ENCODE assay signal across 10 mouse cellular contexts in the genomic region with DNA sequence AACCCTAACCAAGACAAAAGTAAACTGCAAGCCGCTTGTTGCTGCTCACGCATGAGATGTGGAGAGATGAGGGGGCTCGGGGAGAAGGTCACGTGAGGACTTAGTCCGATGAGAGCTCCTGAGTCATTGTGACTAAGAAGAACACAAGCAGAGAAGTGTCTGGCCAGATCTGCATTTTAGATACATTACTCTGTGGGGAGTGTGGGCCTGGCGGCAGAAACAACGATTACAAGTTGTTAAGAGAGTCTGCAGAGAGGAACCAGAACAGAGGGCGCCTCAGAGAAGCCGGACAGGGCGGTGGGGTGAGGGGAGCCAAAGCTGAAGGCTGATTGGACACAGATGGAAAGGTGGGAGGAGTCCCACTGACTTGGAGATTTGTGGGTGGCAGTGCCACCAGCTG. TPM values are rescaled to one million over a fixed set of nuclear protein-coding genes. Genes with fewer than 3 reads are reported as not detected.
DNase-seq lines count a peak whose midpoint lies in the region; ATAC-seq lines count a peak whose summit lies in the region.
"Had no signal": no experiment of that assay in that cellular context is flagged by ENCODE, and none has a peak within 500 bp of the region (broad histone marks: within the 10 kb centered on the region; RNA-seq: fewer than 3 reads in every experiment).

No protein-coding gene starts in this region.

- no peak overlapping the region for H3K4me3 ChIP-seq in midbrain, embryonic 13.5 days (replicated peaks)
- no peak overlapping the region for H3K4me3 ChIP-seq in midbrain, embryonic 16.5 days (ENCODE audit: low read depth, low read length)
- H3K4me3 ChIP-seq: embryonic facial prominence, embryonic 15.5 days had no signal

- no peak overlapping the region for H3K27ac ChIP-seq in midbrain, embryonic 13.5 days
- no peak overlapping the region for H3K27ac ChIP-seq in midbrain, embryonic 16.5 days (ENCODE audit: low read length)
- H3K27ac ChIP-seq: embryonic facial prominence, embryonic 15.5 days had no signal

- DNase-seq in frontal cortex, adult 2 months (ENCODE audit: extremely low spot score in 1 of 2, low spot score in 1 of 2), result no peak
- DNase-seq in fibroblast of lung, adult 2 months (ENCODE audit: low read depth), result peak; percentile 25
- peak; percentile 49 for DNase-seq in thymus, postnatal 14 days
- DNase-seq in gastrocnemius, postnatal 10 days, result no peak
- DNase-seq in cerebellum, adult 11 months, result no peak

- WGBS in midbrain, embryonic 13.5 days, result 46% methylated on average over 10 of the region's 10 CpGs
- 30% methylated on average over 10 of the region's 10 CpGs for WGBS in midbrain, embryonic 16.5 days

- H3K9ac ChIP-seq in midbrain, embryonic 13.5 days (replicated peaks), result no peak overlapping the region
- H3K9ac ChIP-seq in midbrain, embryonic 16.5 days (ENCODE audit: low read depth, low read length), result no peak overlapping the region
- H3K9ac ChIP-seq: embryonic facial prominence, embryonic 15.5 days had no signal

- peak; percentile 72 for ATAC-seq in frontal cortex, adult (ENCODE audit: low TSS enrichment)
- ATAC-seq in midbrain, embryonic 13.5 days, result no peak
- ATAC-seq in midbrain, embryonic 16.5 days, result no peak

- no peaks in the 10 kb centered on the region for H3K9me3 ChIP-seq in midbrain, embryonic 13.5 days
- no peaks in the 10 kb centered on the region for H3K9me3 ChIP-seq in midbrain, embryonic 16.5 days (replicated peaks; ENCODE audit: control insufficient read depth, low read length, poor library complexity, severe bottlenecking)
- H3K9me3 ChIP-seq: embryonic facial prominence, embryonic 15.5 days had no signal

- peak overlapping the region; percentile 19; the same call in 1 of the 2 replicates for H3K4me2 ChIP-seq in midbrain, embryonic 13.5 days (replicated peaks)
- H3K4me2 ChIP-seq in midbrain, embryonic 16.5 days (ENCODE audit: low read length), result no peak overlapping the region
- H3K4me2 ChIP-seq: embryonic facial prominence, embryonic 15.5 days had no signal

- H3K27me3 ChIP-seq in midbrain, embryonic 13.5 days, result peaks cover 8% of the 10 kb centered on the region; the same call in 1 of the 2 replicates
- H3K27me3 ChIP-seq in midbrain, embryonic 16.5 days (ENCODE audit: control insufficient read depth, insufficient read depth, low read depth, low read length), result no peaks in the 10 kb centered on the region

- peaks cover 11% of the 10 kb centered on the region for H3K4me1 ChIP-seq in midbrain, embryonic 13.5 days (replicated peaks)
- peaks cover 5% of the 10 kb centered on the region; the same call in 1 of the 2 replicates for H3K4me1 ChIP-seq in midbrain, embryonic 16.5 days (ENCODE audit: control insufficient read depth, insufficient read depth, low read length)

- H3K36me3 ChIP-seq in midbrain, embryonic 13.5 days, result no peaks in the 10 kb centered on the region
- no peaks in the 10 kb centered on the region for H3K36me3 ChIP-seq in midbrain, embryonic 16.5 days (ENCODE audit: control insufficient read depth, insufficient read depth, low read length)
- H3K36me3 ChIP-seq: embryonic facial prominence, embryonic 15.5 days had no signal

RNA-seq across cellular contexts. Expression of a gene that starts 2.7 kb away (rescaled TPM):
- 2.4 TPM in 2 replicates for polyA plus RNA-seq in frontal cortex, adult 2 months (2012; rRNA removed)
- 1.8 and 1.9 TPM in 2 replicates for polyA plus RNA-seq in midbrain, embryonic 13.5 days (2015; fragmentation: Nextera tagmentation; extraction: Ambion mirVana)
- polyA plus RNA-seq in midbrain, embryonic 16.5 days (2015; fragmentation: Nextera tagmentation; extraction: Ambion mirVana), result 1.7 and 1.9 TPM in 2 replicates
- total RNA-seq in gastrocnemius, postnatal 10 days (2021), result under 1 TPM; 0.66 to 0.93 TPM

RNA-seq across cellular contexts. Expression of a gene that starts 56.5 kb away (rescaled TPM):
- polyA plus RNA-seq in frontal cortex, adult 2 months (2012; rRNA removed), result not detected in 2 replicates
- polyA plus RNA-seq in midbrain, embryonic 13.5 days (2015; fragmentation: Nextera tagmentation; extraction: Ambion mirVana), result not detected in 2 replicates
- polyA plus RNA-seq in midbrain, embryonic 16.5 days (2015; fragmentation: Nextera tagmentation; extraction: Ambion mirVana), result not detected in 2 replicates
- not detected for total RNA-seq in gastrocnemius, postnatal 10 days (2021)
- total RNA-seq: left cerebral cortex, postnatal 14 days had no signal

Comparison
In these comparisons a context has a peak if more than half of its experiments do, and no peak if none do; other contexts are left out.
1. DNase-seq: peak in fibroblast of lung, adult 2 months (single experiment) and thymus, postnatal 14 days (single experiment); none in frontal cortex, adult 2 months (0 of 2), gastrocnemius, postnatal 10 days (single experiment) and cerebellum, adult 11 months (single experiment).